18 mouse cellular contexts compared by ENCODE assay signal in the genomic region with DNA sequence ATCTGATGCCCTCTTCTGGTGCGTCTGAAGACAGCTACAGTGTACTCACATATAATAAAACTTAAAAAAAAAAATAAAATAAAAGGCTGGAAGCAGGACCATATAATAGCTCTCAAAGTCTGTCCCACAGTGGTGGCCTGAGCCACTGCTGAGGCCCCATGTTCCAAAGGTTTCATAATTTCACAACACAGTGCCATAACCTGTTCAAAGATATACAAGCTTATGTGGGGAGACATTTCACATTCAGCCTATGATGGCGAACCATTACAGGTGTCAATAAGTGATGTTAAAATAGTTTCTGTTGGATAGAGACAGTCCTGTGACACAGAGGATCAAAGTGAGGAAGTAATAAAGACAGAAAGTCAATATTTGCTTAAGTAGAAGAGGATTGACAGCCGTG.
"Had no signal": no experiment of that assay in that cellular context is flagged by ENCODE, and none has a peak within 500 bp of the region (broad histone marks: within the 10 kb centered on the region; RNA-seq: fewer than 3 reads in every experiment).

No protein-coding gene starts in this region.

- H3K4me1 ChIP-seq: liver, embryonic 15.5 days; lung, embryonic 15.5 days; midbrain, embryonic 13.5 days; midbrain, embryonic 15.5 days; neural tube, embryonic 13.5 days; neural tube, embryonic 15.5 days had no signal

- H3K4me3 ChIP-seq: liver, embryonic 15.5 days; lung, embryonic 15.5 days; megakaryocyte, embryonic 14.5 days; midbrain, embryonic 13.5 days; midbrain, embryonic 15.5 days; myocyte; neural tube, embryonic 13.5 days; neural tube, embryonic 15.5 days had no signal

- H3K36me3 ChIP-seq: liver, embryonic 15.5 days; lung, embryonic 15.5 days; midbrain, embryonic 13.5 days; midbrain, embryonic 15.5 days; neural tube, embryonic 13.5 days; neural tube, embryonic 15.5 days had no signal

- H3K9ac ChIP-seq: liver, embryonic 15.5 days; liver, postnatal 0 days; lung, embryonic 15.5 days; midbrain, embryonic 13.5 days; midbrain, embryonic 15.5 days; neural tube, embryonic 13.5 days; neural tube, embryonic 15.5 days had no signal

- DNase-seq: liver, postnatal 0 days; lung, adult 2 months; lung, postnatal 14 days; lung, postnatal 36 days; right cerebral cortex, postnatal 14 days; thymus, adult 18-20 months; thymus, postnatal 14 days; thymus, postnatal 36 days had no signal

- H3K27me3 ChIP-seq: liver, embryonic 15.5 days; lung, embryonic 15.5 days; megakaryocyte, embryonic 14.5 days; midbrain, embryonic 13.5 days; midbrain, embryonic 15.5 days; neural tube, embryonic 13.5 days; neural tube, embryonic 15.5 days had no signal

- H3K4me2 ChIP-seq: liver, embryonic 15.5 days; lung, embryonic 15.5 days; midbrain, embryonic 11.5 days; midbrain, embryonic 13.5 days; midbrain, embryonic 15.5 days; neural tube, embryonic 13.5 days; neural tube, embryonic 15.5 days had no signal

- H3K9me3 ChIP-seq: liver, embryonic 15.5 days; lung, embryonic 15.5 days; megakaryocyte, embryonic 14.5 days; midbrain, embryonic 13.5 days; midbrain, embryonic 15.5 days; neural tube, embryonic 13.5 days; neural tube, embryonic 15.5 days had no signal

- ATAC-seq: liver, postnatal 0 days; lung, postnatal 0 days; midbrain, embryonic 13.5 days; midbrain, embryonic 15.5 days had no signal

- H3K27ac ChIP-seq: liver, embryonic 15.5 days; lung, embryonic 15.5 days; midbrain, embryonic 13.5 days; midbrain, embryonic 15.5 days; neural tube, embryonic 13.5 days; neural tube, embryonic 15.5 days had no signal
